Mouse (Mus musculus): ENCODE data around the gene Tmem56.

DNA sequence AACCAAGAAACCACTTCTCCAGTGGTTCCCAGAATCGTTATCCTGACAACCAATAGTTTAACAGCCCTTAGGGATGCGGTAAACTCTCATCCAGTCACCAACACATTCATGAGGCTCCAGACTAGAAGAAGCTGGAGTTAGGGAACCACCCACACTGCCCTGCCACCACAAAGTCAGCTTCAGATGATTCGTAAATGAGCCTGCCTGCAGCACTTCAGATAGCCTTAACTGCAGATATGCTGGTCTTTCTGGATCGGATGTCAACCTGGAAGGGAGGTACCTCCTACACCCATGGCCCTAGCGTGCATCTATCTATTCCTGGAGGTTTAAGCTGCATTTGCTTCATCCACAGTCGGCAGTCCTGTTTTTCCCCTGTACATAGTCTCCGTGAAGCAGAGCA, 60.9 kb downstream of the Tmem56 start:
- TF ChIP-seq UBTF (IDR thresholded peaks at IDR 0.05; ENCODE audit: borderline replicate concordance, insufficient read depth, low read depth, low read length): no peak
- TF ChIP-seq CTCF (IDR thresholded peaks at IDR 0.05 in 2 of 3, conservative IDR thresholded peaks at IDR 0.05 in 1 of 3; ENCODE audit: control insufficient read depth in 1 of 3, insufficient read depth in 1 of 3, low read depth in 2 of 3, low read length in 3 of 3, poor library complexity in 1 of 3, severe bottlenecking in 1 of 3): no peak
- no peak for TF ChIP-seq ZNF384 (IDR thresholded peaks at IDR 0.05; ENCODE audit: low read depth, low read length)
- no peak for TF ChIP-seq MAZ (IDR thresholded peaks at IDR 0.05; ENCODE audit: low read depth, low read length)
- peak; percentile 67 for TF ChIP-seq TAL1 (IDR thresholded peaks at IDR 0.05; ENCODE audit: low read length)
- TF ChIP-seq SIN3A (IDR thresholded peaks at IDR 0.05; ENCODE audit: low read length): no peak
- TF ChIP-seq POLR2A (IDR thresholded peaks at IDR 0.05; ENCODE audit: control insufficient read depth in 1 of 2, insufficient read depth in 1 of 2, low read depth in 1 of 2, low read length in 2 of 2, poor library complexity in 1 of 2): no peak
- no peak for TF ChIP-seq ZC3H11A (IDR thresholded peaks at IDR 0.05; ENCODE audit: low read depth, low read length)
- no peak for TF ChIP-seq ZKSCAN1 (IDR thresholded peaks at IDR 0.05; ENCODE audit: low read depth, low read length)
- TF ChIP-seq POLR2AphosphoS2 (IDR thresholded peaks at IDR 0.05; ENCODE audit: low read length): no peak
- no peak for TF ChIP-seq USF1 (IDR thresholded peaks at IDR 0.05; ENCODE audit: low read depth, low read length)
- no peak for TF ChIP-seq MAX (IDR thresholded peaks at IDR 0.05; ENCODE audit: low read length)
- no peak for TF ChIP-seq ZMIZ1 (IDR thresholded peaks at IDR 0.05; ENCODE audit: low read depth, low read length)
- peak; percentile 77 for TF ChIP-seq GATA1 (IDR thresholded peaks at IDR 0.05; ENCODE audit: low read depth, low read length)
